Mouse (Mus musculus) gastrocnemius, adult 8-10 months (tissue): ENCODE data around the gene Mul1. TPM values are rescaled to one million over a fixed set of nuclear protein-coding genes. Genes with fewer than 3 reads are reported as not detected.

Source experiments
- DNase-seq, 2 experiments: peaks; one replicate each; pipeline ENCODE4 v3.0.0; 2022; ENCODE audit warnings: low spot score in 2 of 2
- total RNA-seq, 4 experiments: library from RNA; stranded (reverse); gene quantifications; 2 replicates each; pipeline ENCODE4 v1.2.4; 2022

Gene Mul1
- total RNA-seq, 4 experiments from 2014 or later, result 39.7 to 47.7 (median 43.2) TPM

DNA sequence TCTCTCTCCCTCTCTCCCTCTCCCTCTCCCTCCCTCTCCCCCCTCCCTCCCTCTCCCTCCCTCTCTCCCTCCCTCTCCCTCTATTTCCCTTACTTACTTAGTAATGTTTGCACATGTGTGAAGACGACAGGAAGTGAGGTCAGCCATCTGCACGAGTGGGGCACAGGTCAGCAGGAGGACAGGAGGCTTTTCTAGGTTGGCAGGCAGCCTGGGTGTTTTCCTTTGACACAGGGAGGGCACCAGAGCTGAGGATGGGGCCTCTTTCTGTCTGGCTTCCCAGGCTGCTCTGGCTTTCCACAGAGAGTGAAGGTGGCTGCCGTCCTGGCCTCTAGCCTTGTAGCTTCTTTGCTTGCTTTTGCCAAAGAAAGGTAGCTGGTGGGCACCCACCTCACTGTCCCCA is 5.6 kb downstream of the Mul1 start:
- no peak for DNase-seq

DNA sequence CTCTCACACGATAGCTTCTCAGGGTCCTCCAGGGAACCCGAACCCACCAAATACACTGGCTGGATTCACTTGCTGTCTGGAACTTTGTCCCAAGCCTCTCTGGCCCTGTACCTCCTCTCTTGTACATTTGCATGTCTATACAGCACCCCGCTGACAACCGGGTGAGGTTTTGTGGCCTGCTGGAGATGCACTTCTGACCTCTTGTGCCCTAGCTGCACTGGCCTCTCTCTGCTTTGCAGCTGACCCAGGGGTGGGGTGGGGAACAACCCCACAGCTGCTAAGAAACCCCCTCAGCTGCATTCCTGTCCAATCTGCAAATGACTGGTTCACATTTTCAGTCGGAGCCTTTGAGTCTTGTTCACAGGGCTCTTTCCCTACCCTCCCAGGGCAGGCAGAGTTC is 10.5 kb downstream of the Mul1 start:
- DNase-seq, result no peak

DNA sequence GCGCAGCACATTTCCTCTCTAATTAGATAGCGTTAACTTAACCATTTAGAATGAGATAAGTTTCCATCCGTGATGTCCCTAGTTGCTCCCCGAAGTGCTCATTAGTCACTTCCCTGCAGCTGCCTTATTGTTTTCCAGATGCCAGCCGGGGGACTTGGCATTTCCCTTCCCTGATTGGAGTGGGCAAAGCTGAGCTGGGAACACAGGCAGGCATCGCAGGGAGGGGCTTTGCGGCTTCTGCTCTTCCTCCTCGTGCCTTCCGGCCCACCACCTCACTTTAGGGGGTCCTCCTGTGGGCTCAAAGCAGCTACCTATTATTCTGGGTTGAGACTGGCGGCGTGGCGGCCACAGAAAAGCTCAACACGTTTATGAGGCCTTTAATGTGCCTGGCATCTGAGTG is 12.5 kb downstream of the Mul1 start:
- DNase-seq, result no peak

DNA sequence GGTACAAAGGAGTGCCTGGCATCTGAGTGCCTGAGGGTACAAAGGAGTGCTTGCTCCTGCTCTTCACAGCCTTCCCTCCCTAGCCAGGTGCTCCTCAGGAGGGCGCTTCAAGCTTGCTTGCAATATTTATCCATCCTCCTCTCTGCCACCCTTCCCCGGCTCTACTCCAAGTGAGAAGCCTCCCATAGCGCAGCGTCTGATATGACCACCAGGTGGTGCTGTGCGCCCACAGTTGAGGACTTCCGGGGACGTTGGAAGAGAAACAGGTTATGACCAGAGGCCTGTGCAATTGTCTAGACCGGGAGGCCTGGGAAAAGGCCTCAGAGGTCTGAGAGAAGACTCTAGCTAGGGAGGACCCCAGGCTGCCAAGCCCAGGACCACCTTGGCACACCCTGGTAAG is 12.9 kb downstream of the Mul1 start:
- DNase-seq, result peak; percentile 77 to 78

DNA sequence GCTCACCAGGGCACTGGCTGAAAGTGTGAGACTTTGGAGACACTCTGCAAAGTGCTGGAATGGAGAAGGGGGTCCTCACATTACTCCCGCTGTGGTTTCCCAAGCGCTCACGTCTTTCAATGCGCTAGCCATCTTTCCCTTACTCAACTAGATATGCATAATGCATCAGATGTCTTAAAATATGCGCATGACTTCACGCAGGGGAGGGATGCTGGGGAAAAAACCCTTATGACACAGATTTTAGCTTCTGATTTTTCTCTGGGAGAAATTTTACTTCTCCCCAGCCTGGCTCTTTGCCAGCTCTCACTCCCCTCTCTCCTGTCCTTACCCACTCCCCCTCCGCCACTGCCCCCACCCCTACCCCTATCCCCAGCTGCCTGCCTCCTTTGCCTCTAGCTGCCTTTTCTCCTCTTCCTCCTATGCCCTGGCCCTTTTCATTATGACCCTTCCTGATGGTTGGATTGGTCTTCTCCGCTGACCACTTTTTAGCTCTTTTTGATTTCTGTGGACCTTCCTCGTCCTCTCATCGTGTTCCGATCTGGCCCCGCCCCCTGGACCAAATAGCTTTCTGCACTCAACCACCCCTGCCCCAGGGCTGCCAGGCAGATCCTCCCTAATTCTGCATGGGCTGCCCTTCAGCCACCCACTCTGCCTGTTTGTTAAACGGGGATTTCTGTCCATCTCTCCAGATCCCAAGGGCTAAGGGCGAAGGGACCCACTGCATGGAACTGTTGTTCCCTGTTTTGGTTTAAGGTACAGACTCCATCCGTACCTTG is 13.5 kb downstream of the Mul1 start:
- DNase-seq, result no peak

DNA sequence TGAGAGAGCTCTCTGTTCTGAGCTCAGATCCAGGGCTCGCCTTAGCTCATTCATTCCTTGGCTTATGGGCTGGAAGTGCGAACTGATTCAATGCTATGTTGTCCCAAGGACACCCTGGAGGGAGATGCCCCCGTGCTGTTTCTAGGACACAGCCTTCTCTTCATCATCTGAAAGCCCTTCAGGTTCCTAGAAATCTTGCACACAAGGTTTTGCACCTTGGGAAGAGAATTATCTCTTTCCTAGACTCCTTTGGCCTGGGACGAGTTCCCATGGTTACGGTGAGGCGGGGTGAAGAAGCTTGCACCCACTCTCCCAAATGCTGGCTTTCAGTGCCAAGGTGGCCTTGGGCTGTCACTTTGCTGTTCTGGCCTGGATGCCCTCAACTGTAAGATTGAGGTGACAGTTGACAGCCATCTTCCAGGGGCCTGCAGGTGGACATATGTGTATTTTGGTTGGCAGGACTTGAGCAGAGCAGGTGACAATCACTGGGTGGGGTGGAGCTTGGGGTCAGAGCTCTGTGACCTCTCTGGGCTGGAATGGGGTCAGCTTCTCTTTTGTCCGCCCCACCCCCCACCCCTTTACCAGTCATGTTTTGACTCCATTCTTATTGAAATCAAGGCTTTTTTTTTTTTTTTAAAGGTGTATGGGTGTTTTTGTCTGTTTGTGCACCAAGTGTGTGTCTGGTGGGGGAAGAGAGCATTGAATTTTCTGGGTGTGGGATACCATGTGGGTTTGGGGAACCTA is 14.6 kb downstream of the Mul1 start:
- DNase-seq, result no peak

DNA sequence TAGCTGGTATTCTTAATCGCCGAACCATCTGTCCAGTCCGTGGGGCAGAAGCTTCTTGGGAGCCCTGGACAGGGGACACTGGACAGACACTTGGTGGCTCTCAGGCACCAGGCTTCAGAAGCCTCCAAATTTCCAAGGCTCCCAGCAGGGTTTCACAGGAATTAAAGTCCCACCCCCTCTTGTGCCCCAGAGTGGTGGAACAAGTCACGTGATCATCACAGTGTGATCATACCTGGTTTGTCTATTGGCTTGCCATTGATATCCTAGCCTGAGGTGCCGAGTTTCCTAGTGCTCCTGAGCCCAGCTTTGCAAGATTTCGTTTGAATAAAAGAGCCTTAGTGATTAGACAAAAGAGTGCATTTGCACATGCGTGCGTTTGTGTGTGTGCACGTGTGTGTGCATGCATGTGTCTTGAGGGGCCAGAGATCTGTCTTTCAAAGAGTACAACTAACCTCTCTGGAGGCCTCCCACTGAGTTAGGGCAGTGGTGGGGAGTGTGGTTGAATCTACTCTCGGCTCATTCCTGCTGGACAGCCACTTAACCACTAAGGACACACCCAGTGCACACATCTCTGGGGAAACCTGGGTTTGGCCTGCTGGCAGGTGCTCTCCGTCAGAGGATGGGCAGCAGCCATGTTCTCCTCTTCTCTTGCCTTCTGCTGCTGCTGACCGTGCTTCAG is 15.3 kb downstream of the Mul1 start:
- DNase-seq, result no peak

DNA sequence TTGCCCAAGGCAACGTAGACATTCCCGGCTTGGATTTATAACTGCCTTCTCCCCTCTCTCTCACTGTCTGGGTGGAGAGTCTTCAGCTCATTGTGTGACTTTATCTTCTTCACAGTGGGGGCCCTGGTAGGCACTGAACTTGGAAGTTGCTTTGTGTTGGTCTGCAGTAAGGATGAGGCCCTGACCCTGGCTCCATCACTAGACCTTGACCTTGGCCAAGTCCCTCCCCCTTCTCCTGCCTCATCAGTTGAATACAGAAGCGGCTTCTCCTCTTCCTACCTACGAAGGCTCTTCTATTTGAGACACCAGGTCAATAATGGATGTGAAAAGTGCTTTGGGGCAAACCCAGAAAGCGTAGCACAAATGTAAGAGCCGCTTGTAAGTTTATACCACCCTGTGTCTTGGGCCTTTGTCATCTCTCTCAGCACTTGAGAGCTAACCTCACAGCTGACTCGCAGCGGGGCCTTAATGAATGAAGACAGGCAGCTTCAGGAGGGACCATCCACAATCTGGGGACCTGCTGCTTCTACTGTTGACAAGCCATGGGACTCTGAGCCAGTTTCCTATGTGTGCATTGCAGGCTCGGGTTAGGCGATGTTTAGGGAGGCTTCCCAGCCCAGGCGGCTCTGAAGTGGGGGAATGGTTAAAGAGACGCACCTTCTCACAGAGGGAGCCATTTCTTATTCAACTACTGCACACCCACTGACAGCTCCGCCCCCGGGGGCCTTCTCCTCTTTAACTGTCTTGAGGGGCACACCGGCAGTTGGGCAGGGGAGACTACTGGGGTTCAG is 18.0 kb downstream of the Mul1 start:
- no peak for DNase-seq

DNA sequence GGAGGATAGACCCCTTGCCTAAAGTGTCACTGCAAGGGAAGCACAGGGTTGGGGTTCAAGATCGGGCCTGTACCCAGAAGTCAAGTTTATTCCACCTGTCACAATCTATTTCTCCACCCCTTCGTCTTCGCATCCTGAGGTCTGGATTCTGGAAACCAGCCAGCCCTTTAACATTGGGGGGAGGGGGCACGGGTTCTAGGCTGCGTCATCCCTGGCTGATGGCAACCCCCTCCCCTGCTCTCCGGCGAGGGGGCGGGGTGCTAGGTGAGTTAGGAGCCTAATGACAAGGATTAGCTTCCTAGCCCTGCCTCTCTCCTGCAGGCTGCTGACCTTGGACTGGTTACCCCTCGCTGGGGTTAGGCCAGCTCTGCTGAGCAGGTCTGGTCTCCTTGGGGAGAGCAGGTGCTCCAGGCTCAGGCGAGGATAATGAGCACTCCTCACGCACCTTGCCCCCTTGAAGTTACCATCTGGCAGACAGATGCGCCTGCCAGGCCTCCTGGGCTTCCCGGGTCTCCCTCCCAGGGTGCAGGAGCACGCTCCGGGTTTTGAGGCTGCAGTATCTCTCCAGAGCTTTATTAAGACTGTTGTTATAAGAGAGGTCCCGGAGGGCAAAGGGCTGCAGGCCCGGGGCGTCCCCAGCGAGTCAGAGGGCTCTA is 18.8 kb downstream of the Mul1 start:
- no peak for DNase-seq

DNA sequence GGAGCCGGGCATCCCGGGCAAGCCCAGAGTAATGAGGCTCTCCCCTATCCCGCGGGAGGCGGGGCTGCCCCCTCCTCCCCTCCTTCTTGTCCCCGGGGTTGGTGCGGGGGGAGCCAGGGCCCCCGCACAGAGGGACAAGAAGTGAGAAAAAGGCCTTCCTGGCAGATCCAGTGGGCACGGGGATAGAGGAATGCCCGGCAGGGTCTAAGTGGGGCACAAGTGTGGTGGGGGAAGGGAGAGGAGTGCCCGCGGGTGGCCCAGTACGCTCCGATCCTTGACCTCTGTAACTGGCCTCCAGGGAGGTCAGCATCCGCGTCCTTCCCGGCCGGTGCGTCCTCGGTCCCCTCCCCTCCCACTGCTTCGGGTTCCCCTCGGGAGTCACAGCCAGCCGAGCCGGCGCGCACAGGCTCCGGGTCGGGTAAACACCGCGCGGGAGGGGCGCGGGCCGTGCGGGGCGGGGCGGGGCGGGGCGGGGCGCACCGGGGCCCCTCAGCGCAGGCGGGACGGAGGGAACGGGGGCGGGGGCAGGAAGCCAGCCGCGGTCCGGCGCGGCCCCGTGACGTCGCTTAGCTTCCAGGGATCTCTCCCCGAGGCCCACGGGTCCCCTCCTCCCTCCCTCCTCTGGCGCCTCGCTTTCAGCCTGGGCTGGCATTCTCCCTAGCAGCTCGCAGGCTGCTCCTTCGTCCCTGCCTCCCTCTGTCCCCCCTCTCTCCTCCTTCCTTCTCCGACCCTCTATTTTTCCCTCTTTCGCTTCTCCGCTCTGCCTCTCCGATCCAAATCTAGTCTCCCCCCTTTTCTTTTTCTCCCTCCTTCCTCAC is 19.5 kb downstream of the Mul1 start, which contains the start of gene Camk2n1:
TSS of gene Camk2n1 (plus strand) at position 562 of the 818 bp plus-strand sequence.
- peak; percentile 60 to 71 for DNase-seq

DNA sequence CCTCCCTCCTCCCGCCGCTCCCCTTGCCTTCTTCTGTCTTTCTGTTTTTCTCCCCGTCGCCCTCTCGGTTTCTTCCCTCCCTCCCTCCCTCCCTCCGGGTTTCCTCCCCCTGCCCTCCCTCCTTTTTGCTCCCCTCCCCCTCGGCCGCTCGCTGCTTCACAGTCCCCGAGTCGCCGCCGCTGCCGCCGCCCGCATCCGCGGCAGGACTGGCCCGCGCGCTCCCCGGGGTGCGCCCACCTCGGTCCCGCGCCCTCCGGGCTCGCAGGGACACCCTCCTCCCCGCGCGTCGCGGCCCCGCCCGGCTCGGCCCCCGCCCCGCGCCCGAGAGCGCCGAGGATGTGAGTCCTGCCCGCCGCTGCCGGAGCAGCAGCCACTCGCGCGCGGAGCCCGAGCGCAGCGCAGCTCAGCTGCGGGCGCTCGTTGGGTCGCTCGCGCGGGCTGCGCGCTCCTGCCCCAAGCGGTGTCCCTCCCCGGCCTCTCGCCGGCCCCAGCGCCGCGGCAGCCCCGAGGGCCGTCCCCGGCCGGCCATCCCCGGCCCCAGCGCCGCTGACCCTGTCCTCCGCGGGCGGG is 20.2 kb downstream of the Mul1 start:
- peak in 1 of 2 experiments; percentile 32 for DNase-seq

DNA sequence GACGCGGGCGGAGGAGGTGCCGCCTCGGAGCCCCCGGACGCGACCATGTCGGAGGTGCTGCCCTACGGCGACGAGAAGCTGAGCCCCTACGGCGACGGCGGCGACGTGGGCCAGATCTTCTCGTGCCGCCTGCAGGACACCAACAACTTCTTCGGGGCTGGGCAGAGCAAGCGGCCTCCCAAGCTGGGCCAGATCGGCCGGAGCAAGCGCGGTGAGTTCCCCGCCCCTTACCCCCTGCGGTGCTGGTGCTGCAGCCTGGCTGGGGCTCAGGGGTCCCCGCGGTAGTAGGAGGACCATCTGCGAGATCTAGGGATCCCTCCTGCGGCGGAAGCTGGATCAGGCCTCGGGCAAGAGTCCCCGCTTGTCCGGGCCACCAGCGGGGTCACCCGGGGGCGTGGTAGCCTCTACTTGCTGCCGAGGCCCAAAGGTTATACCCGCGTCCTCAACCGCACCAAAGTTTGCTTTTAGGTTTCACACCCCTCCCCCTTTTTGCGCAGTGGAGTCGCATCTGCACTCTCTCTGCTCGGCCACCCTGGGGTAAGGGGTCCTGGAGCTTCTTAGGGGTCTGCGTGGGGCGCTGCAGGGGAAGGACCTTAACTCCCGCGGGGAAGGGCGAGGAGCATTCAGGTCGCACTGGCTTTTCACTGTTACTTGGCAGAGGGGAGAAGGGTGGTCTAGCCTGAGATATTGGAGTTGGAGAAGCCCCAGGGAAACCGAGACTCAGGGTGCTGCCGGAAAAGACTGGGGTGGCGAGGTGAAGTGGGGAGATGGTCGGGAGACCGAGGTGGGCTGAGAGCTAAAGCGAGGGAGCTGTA is 20.9 kb downstream of the Mul1 start:
- DNase-seq, result no peak

DNA sequence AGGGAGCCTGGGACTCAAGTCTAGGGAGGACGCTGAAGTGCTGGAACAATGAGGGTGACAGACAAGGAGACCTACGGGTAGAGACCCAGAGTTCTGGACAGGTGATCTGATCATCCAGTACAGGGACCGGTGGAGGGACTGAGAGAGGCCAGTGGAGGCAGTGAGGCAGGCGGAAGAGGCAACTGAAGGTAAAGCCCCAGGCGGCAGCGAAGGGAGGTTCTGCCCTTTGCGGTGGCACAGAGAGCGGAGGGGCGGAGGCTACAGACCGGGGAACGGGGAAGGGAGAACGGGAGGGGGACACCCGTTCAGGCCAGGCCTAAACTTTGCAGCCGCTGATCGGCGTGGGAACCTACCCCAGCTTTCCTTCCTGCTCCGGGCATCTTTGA is 21.5 kb downstream of the Mul1 start:
- DNase-seq, result no peak

DNA sequence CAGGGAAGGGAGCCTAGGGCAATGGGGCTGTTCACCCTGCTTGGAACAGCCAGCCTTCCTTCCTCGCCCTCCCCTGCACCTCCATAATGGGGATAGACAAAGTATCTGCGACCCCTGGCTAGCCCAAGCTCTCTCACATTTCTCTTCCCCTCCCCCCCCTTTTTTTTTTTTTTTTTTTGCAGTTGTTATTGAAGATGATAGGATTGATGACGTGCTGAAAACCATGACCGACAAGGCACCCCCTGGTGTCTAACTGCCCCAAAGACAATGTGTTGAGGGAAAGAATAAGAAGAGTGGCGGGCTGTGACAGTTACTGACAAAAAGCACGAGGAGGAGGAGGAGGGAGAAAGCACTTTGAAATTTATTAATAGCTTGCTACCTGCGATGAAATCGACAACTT is 22.1 kb downstream of the Mul1 start:
- no peak for DNase-seq

DNA sequence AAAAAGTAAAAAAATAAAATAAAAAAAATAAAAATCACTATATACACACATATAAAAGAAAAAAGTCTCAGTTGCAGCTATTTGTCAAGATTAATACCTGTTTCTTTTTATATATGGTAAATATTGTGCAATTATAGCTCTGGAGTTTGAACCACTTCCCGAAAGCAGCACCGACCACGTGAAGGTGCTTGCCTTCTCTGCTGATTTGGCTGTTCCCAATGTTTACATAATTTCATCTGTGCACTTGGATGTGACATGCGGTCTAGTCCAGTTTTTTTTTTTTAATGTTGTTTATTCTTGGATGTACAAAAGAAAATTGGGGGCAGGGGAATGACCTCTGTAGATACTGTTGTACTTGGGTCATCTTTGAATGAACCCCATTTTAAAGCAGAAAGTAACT is 22.6 kb downstream of the Mul1 start:
- DNase-seq, result no peak

DNA sequence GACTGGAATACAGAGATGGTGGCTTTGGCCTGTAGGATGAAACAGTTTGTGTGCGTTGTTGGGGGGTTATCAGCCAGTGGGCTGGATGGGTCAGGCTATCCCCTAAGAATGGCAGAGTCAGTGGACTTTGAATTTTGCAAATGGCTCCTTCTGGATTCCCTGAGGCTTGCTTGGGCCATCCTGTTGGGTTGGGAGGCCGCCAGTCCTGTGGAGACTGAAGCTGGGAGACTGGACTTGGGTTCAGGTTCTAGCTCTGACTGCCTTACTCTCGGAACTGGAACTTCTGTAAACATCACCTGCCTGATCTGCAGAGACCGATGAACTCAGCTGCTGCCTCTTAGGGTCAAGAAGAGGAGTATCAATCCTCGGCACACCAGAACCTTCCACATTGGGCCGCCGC is 23.7 kb downstream of the Mul1 start:
- DNase-seq, result no peak

DNA sequence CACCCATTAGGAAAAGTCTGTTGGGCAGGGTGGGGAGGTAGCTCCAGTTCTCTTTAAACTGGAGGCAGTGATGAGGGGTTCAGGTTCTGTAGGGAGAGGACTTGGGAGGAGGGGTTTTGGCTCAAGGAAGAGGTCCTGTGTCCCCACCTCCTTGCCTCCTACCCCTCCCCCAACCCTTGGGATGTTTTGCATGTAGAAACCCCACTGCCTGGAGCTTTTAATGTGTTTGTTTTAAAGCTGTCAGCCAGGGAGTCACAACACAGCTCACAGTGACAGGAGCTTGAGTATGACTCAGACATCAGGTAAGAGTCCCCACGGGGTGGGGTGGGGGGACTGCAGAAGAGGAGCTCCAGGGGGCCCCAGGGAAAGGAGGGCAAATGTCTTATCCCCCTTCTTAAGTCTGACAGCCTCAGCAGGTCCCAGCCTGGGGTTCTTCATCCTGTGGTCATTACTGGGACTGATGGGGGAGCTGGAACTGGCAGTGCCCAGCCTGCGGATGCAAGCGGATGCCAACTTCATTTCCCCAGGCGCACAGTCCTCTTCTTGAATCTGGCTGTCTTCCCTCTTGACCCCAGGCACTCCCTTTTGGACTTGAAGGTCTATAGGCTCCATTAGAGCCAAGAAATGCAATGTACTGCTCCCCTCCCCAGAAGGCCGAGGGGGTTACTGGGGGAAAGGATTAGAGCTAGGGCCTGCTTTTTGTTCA is 24.4 kb downstream of the Mul1 start:
- no peak for DNase-seq

DNA sequence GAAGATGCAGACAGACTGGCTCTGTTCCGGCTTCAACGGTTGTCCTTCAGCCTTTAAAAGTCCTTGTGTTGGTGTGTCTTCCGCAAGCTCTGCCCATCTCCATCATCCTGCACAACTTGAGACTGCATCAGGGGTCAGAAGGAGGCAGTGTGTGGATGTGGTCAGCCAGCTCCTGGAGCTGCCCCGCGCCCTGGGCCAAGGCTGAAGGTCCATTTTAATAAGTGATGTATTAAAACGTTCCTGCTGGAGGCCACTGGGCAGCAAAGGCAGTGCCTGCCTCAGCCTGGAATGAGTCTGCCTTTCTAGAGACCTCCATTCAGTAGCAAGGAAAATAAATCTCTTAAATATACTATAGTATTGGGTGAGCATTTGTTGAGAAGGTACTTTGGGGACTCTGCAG is 25.3 kb downstream of the Mul1 start:
- no peak for DNase-seq
